Mouse (Mus musculus) gonadal fat pad, adult 2 months (tissue): ENCODE results near the gene Ier5. TPM values are rescaled to one million over a fixed set of nuclear protein-coding genes. Genes with fewer than 3 reads are reported as not detected.

ENCODE experiments used
- DNase-seq: peaks from one replicate; pipeline ENCODE4 v3.0.0-alpha.2; 2012; ENCODE audit warnings: low read depth
- polyA plus RNA-seq: library from polyadenylated mRNA; depleted of rRNA; stranded (reverse); fragments of >200 nt; gene quantifications from 2 replicates; pipeline ENCODE4 v1.2.3, GENCODE M21; 2012

The Ier5 gene
- polyA plus RNA-seq, 1 experiment, result 8.9 TPM

DNA sequence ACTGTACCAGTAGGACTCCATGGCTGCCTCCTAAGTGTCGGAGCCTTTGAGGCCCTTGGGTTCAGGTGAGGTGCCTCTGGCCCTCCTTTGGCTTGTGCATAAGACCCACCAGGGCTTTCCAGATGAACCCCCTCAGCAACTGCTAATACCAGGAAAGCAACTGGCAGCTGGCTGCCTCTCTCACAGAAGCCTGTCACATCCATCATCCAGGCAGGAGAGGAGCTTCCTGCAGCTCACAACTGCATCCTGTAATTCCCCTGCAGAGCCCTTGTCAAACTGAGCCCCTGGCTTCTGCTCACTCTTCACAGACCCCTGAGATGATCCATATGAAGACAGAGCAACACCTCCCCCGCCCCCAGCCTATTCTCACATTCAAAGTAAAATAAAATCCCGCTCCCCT, 21.8 kb downstream of the Ier5 start:
- DNase-seq, result no peak

GRCm38 (mm10) chr1:155075856-155076255, 23.6 kb downstream of the Ier5 start:
- DNase-seq, result no peak

GRCm38 (mm10) chr1:155074856-155075255, 24.6 kb downstream of the Ier5 start:
- peak; percentile 93 for DNase-seq

GRCm38 (mm10) chr1:155073905-155074304, 25.5 kb downstream of the Ier5 start:
- no peak for DNase-seq

- no peak for DNase-seq
Measured at GRCm38 (mm10) chr1:155073133-155073532, 26.3 kb downstream of the Ier5 start.

DNA sequence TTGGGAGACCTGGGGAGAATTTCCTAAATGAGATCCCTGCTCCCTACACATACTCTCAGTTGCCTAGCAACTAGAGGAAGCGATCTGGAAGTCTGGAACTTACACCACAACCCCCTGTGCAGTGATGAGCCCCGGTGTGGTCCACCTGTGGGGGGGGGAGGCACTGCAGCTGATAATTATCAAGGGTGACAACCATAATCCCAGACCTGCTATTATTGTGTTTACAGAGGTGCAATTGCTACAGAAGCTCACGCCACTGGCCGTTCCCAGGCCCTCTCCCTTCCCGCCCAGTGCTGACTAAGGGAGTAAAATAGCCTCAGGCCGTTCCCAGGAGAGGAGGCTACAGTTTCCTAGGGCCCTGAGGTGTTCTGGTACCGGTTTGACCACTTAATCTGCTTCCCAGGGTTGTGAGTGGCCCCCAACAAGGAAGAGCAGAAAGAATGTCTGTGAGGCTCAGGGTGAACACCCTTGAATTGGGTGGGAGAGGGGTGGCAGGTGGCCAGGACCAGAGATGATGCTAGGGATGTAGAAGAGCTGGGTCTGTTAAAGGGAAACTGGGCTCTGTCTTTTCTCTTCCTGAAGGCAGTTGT, 28.1 kb downstream of the Ier5 start:
- DNase-seq, result no peak

- no peak for DNase-seq
Measured at GRCm38 (mm10) chr1:155070561-155071286, 28.7 kb downstream of the Ier5 start.

DNA sequence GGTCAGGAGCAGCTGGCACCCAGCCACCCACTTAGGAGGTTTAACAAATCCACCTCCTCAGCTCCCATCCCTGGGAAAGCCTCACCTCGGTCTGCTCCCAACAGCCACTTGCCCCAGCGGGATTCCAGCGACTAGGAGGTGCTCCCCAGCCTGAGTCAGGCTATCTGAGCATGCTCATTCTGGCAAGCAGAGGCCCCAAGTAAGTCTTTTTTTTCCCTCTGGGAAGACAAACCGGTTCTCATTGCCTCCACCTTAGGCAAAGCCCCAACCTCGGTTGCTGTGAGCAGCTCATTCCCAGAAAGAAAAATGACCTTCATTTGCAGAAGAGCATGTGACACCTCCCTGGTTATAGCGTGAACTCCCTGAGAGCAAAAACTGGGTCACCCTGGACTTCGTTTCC, 29.7 kb downstream of the Ier5 start:
- no peak for DNase-seq

DNA sequence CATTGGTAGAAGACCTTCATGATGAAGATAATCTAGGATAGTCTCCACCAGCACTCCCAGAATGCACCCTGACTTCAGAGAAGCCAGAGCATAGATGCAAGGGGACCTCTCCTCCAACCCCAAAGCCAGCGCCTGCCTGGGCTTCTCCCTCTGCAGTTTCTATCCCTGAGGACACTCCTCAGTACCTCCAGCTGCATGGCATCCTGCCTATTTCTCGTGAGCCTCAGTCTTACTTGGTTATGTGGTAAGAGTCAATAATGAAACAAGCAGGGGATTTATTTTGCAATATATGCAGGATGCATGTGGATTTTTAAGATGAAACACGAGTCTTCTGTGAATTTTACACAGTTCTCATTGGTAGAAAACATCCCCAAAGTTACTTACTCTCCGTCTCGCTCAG, 33.2 kb downstream of the Ier5 start:
- DNase-seq, result no peak

GRCm38 (mm10) chr1:155065068-155065701, 34.3 kb downstream of the Ier5 start:
- no peak for DNase-seq

GRCm38 (mm10) chr1:155064649-155065048, 34.8 kb downstream of the Ier5 start:
- no peak for DNase-seq

GRCm38 (mm10) chr1:155064111-155064510, 35.3 kb downstream of the Ier5 start:
- no peak for DNase-seq

GRCm38 (mm10) chr1:155062963-155063362, 36.5 kb downstream of the Ier5 start:
- no peak for DNase-seq

- no peak for DNase-seq
Measured at GRCm38 (mm10) chr1:155062057-155062456, 37.4 kb downstream of the Ier5 start.

- DNase-seq, result no peak
Measured at GRCm38 (mm10) chr1:155060832-155061801, 38.3 kb downstream of the Ier5 start.

DNA sequence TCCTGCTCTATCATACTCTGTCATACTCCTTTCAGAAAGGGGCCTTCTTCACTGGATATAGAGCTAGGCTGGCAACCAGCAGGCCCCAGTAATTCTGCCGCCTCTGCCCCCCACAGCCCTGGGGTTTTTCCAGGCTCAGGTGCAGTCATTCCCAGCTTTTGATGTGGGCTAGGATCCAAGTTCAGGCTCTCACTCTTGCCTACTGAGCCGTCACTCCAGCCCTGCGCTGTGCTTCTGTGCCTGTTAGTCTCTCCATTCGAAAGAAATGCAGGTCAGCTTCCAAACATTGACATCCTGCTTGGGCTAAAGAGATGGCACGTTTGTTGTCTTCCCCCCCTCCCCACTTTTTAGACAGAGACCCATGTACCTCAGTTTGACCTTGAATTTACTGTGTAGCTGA, 39.2 kb downstream of the Ier5 start:
- no peak for DNase-seq

- DNase-seq, result no peak
Measured at GRCm38 (mm10) chr1:155059505-155059904, 39.9 kb downstream of the Ier5 start.

DNA sequence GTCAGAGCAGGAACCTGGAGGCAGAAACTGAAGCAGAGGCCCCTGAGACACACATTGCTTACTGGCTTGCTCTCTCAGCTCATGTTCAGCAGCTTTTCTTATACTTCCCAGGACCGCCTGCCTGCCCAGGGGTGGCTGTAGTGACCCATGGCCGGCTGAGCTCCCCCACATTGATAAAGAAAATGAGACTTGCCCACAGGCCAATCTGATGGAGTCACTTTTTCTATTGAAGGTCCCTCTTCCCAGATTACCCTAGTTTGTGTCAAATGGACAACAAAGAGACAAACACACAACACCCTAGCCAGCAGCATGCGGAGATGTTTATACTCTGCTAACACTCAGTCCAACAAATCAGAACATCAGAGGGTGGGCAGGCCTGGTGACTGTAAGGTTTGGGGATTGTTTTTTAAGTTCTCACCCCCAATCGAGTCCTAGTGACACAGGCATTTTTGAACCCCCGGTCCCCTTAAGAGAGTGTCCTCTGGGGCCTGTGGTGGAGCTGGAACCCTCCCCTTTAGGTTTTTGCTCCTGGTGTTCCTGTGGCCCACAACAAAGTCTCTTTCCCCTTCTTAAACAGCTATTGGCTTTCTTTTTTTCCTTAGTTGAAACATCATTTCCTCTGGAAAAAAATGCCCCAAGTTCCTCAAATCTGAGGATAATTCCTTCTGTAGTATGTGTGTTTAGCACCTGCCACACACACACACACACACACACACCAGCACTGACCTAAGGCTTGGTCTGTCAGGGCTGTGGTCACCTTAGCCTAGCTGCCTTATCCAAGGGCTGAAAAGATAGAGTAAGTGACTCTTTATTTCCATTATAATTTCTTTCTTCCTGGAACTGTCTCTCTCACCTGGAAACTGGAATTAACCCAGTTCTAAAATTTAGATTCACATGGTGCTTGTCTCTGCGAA, 41.1 kb downstream of the Ier5 start:
- no peak for DNase-seq

DNA sequence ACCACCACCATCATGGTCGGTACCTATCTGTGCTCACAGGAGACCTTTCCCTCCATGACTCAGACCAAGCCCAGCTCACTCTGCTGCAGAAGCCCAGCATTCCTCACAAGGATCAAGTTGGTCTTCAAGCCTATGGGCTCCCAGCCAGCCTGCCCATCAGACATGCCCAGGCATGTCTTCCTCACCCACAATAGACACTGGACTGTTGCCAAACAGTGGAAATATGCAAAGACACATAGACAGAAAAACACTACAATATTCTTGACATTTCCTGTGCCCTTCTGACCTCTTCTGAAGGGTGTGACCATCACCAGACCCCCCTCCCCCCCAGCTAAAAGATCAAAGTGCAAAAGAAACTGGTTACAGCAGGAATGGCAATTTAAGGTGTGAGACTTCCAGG, 43.3 kb downstream of the Ier5 start:
- no peak for DNase-seq

DNA sequence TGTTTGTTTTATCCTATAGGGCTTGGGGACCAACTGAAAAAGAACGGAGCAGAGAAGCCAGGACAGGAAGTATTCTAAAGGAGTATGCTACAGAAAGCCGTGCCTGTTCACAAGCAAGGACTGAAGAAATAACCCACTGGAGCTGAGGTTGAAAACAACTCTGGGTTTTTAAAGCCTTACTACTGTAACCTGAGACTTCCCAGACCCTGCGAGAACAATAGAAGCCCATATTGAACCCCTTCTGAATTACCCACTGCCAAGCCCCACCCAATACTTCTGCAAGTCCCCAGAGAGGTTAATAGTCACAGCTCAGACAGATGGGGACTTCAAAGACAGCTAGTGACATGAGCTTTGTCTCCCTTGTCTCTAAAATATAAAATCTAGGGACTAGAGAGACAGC, 44.4 kb downstream of the Ier5 start:
- no peak for DNase-seq

GRCm38 (mm10) chr1:155054366-155054965, 45.0 kb downstream of the Ier5 start:
- DNase-seq, result no peak
